Mouse (Mus musculus) midbrain, embryonic 15.5 days (tissue): ENCODE measurements around the gene Hoxa3. TPM values are rescaled to one million over a fixed set of nuclear protein-coding genes. Genes with fewer than 3 reads are reported as not detected.

Experiments used
- ATAC-seq: fragments of 200-750 bp; cut with Nextera tagmentation; replicated peaks from 2 replicates; pipeline ENCODE4 v1.8.0; 2017; ENCODE audit warnings: moderate TSS enrichment
- H3K27ac ChIP-seq: fragments of 300-500 bp; sonication (generic); 2 replicates; pipeline ENCODE4 v1.5.1; 2015; ENCODE audit warnings: mild to moderate bottlenecking, inconsistent platforms
- H3K27me3 ChIP-seq: fragments of 300-500 bp; sonication (generic); replicated peaks from 2 replicates; pipeline ENCODE4 v1.6.1; 2015; ENCODE audit warnings: inconsistent platforms
- H3K36me3 ChIP-seq: fragments of 300-500 bp; sonication (generic); replicated peaks from 2 replicates; pipeline ENCODE4 v1.6.1; 2015; ENCODE audit warnings: inconsistent platforms
- H3K4me1 ChIP-seq: fragments of 300-500 bp; sonication (generic); 2 replicates; pipeline ENCODE4 v1.6.1; 2015; ENCODE audit warnings: inconsistent platforms
- H3K4me2 ChIP-seq: fragments of 300-500 bp; sonication (generic); 2 replicates; pipeline ENCODE4 v1.6.1; 2015; ENCODE audit warnings: inconsistent platforms, mild to moderate bottlenecking, moderate library complexity
- H3K4me3 ChIP-seq: fragments of 300-500 bp; sonication (generic); 2 replicates; pipeline ENCODE4 v1.5.1; 2015; ENCODE audit warnings: mild to moderate bottlenecking, inconsistent platforms
- H3K9ac ChIP-seq: fragments of 300-500 bp; sonication (generic); 2 replicates; pipeline ENCODE4 v1.6.1; 2015; ENCODE audit warnings: mild to moderate bottlenecking, inconsistent platforms
- H3K9me3 ChIP-seq: fragments of 300-500 bp; sonication (generic); 2 replicates; pipeline ENCODE4 v1.6.1; 2016; ENCODE audit warnings: inconsistent platforms
- WGBS: fragments of 180-500 bp; shearing (Covaris S2); methylation state at CpG from one replicate; pipeline ENCODE4 v1.1.7; 2015; ENCODE audit warnings: mixed read lengths; 5-methylcytosine and 5-hydroxymethylcytosine counted together
- microRNA counts: library from miRNA; unstranded; fragments of <30 nt; microRNA quantifications from one replicate; lab custom pipeline; 2016
- microRNA-seq: library from miRNA; unstranded; fragments of <30 nt; microRNA quantifications from one replicate; pipeline ENCODE4, GENCODE M21; 2016
- polyA plus RNA-seq: library from polyadenylated mRNA; unstranded; fragments of >200 nt; fragmentation: Nextera tagmentation; extraction: Ambion mirVana; gene quantifications from 2 replicates; pipeline ENCODE4 v1.2.1, GENCODE M21; 2015

Hoxa3 gene
- polyA plus RNA-seq, 1 experiment from 2014 or later: not detected

DNA sequence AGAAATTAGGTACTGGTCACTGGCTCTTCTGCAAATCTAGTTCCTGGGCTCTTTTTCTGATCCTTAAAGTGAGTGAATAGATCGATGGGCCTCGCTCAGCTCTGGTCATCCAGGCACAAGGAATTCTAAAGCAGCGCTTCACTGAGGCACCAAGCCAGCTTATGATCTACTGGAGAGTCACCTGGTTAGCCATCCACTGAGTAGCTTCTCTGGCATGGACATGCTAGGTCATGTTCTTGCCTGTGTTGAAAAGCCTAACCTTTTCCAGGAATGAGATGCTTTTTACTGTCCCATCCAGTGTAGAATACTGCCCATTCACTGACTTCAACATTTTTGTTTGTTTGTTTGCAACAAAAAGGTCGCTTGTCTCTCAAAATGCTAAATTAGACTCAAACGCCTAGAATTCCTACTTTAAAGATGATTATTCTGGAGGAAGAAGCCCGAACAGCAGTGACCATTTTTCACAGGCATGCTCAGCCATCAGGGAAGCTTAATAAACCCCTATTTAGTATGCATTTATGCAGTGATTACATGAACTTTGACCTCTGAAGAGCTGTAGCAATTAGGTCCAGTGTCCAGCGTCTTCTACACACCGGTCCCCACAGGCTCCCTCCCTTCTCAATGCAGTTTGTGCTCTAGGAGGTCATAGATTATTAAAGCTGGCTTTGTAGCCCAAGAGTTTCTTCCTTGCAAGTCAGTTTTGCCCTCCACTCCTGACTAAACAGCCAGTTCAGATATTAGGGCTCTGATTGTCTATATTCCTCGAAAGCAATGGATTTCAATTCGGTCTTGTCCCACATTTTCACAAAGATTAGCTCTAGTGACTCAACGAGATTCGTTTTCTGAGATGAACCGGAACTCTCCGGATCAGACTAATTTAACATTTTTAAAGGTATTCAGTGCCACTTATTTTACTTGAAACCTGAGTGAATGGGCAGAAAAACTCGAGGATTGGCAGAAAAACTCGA, 60.6 kb downstream of the Hoxa3 start:
- H3K4me3 ChIP-seq: no peak overlapping the region
- no peak overlapping the region for H3K27ac ChIP-seq
- ATAC-seq: no peak
- H3K4me1 ChIP-seq: no peaks in the 10 kb centered on the region
- H3K27me3 ChIP-seq: peaks cover 96% of the 10 kb centered on the region
- no peak overlapping the region for H3K9ac ChIP-seq
- H3K9me3 ChIP-seq: no peaks in the 10 kb centered on the region
- no peak overlapping the region for H3K4me2 ChIP-seq
- H3K36me3 ChIP-seq: no peaks in the 10 kb centered on the region
- 3% methylated on average over 16 of the region's 16 CpGs for WGBS

DNA sequence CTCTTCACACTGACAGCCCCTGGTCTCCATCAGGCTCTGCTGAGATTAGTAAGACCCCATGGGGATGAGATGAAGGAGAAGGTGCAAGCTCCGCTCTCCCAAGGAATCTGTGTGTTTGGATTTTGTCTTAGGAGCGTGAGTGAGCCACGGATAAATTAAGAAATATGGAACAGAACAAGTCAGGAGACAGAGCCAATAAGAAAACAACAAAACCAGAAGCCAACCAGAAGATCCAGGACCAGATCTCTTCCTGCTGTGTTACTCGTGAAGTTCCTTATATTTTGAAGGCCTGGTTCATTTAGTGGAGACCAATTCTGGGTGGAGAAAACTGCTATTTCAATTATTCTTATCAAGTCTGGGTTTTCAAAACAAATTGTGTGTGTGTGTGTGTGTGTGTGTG, 61.6 kb downstream of the Hoxa3 start:
- Histone ChIP-seq H3K4me2 (no peak overlapping the region), H3K9me3 (no peaks in the 10 kb centered on the region), H3K4me1 (no peaks in the 10 kb centered on the region), H3K9ac (no peak overlapping the region), H3K27ac (no peak overlapping the region), H3K36me3 (no peaks in the 10 kb centered on the region), H3K4me3 (no peak overlapping the region), H3K27me3 (peaks cover 95% of the 10 kb centered on the region)
- 2% methylated on average over 4 of the region's 4 CpGs for WGBS
- no peak for ATAC-seq

DNA sequence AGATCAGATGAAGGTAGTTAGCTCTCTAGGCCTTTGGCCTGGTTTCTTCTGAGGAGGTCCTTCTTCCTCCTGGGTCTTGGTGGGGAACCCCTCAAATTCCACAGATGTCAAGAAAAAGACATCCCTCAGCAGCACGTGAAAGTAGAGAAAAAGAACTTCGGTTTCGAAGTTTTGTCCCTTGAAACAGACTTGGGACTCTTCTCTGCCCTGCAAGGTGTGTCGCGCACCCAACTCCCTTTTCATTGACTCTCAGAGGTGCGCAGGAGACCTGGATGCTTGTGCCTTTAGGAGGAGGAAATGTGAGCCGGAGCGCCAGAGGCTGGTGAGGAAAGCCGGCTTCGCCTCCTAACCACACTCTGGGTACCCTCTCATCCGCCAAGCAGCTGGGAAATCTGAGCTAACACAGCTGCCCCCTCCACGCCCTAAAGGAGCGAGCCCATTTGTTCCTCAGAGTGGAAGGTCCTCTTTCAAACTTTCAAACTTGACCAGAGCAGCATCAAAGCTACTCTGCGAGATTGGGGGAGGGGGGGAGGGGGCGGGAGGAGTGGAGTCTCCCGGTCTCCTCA, 62.7 kb downstream of the Hoxa3 start:
- Histone ChIP-seq H3K4me2 (no peak overlapping the region), H3K9me3 (no peaks in the 10 kb centered on the region), H3K36me3 (no peaks in the 10 kb centered on the region), H3K4me3 (no peak overlapping the region), H3K9ac (no peak overlapping the region), H3K27ac (no peak overlapping the region), H3K27me3 (peaks cover 90% of the 10 kb centered on the region), H3K4me1 (no peaks in the 10 kb centered on the region)
- ATAC-seq: no peak
- WGBS: 5% methylated on average over 16 of the region's 16 CpGs

GRCm38 (mm10) chr6:52139115-52139514, 74.0 kb downstream of the Hoxa3 start:
- Histone ChIP-seq H3K4me3 (no peak overlapping the region), H3K4me2 (no peak overlapping the region), H3K4me1 (peaks cover 3% of the 10 kb centered on the region; the same call in 1 of the 2 replicates), H3K9me3 (no peaks in the 10 kb centered on the region), H3K36me3 (no peaks in the 10 kb centered on the region), H3K27ac (no peak overlapping the region), H3K9ac (no peak overlapping the region), H3K27me3 (peaks cover 7% of the 10 kb centered on the region)
- 84% methylated on average over 5 of the region's 5 CpGs for WGBS
- no peak for ATAC-seq

GRCm38 (mm10) chr6:52138576-52138975, 74.6 kb downstream of the Hoxa3 start:
- no peak for ATAC-seq
- WGBS: 82% methylated on average over 10 of the region's 10 CpGs
- no peaks in the 10 kb centered on the region for H3K9me3 ChIP-seq

DNA sequence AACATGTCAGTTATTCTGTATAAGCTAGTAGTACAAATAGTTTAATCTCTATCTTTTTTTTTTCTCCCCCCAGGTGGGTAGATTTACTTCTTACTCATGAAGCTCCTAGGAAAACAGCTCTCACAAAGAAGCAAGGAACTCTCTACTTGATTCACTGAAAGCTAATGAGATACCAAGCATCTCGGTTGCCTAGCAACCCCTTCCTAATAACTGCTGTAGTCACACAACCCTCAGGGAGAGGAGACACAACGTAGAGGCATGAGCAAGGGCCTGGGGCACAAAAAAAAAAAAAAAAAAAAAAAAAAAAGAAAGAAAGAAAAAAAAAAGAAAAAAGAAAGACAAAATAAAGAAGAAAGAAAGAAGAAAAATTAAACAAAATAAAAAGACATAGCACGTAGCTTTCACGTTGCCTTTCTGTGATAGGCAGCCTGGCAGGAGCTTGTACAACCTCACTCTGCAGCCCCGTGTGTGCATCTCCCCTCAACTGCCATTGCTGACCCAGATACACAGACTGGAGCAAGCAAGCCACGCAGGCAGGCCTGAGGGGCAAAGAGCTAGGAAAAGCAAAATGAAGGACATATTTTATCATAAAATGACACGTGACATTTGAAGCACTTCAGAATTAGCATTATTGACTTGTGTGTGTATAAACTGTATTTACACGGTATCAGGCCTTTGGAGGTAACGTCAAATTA, 75.1 kb downstream of the Hoxa3 start:
- WGBS: 46% methylated on average over 9 of the region's 9 CpGs
- peak; percentile 74; the same call in 1 of the 2 replicates for ATAC-seq
- peaks cover 3% of the 10 kb centered on the region; the same call in 1 of the 2 replicates for H3K4me1 ChIP-seq

More at GRCm38 (mm10) chr6:52138576-52138975, 74.6 kb downstream of the Hoxa3 start:
- Histone ChIP-seq H3K27ac (no peak overlapping the region), H3K4me3 (no peak overlapping the region), H3K27me3 (peaks cover 6% of the 10 kb centered on the region), H3K4me1 (peaks cover 3% of the 10 kb centered on the region; the same call in 1 of the 2 replicates), H3K36me3 (no peaks in the 10 kb centered on the region), H3K9ac (no peak overlapping the region), H3K4me2 (no peak overlapping the region)

DNA sequence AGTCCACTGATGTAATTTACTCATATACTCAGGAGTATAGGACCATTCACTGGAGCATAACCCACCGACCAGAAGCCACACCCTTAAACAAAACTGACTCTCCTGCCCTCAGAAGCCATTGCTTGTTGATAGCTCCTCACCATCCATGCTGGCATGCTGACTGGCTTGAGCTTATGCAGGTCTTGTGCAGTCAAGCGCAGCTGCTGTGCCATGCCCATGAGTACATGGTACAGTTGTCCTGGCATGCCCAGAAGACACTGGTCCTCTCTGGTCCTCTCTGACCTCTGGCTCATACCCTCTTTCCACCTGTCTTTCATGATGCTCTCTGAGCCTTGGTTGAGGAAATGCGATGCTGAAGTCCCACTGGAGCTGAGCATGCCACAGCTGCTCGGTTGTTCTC, 89.5 kb downstream of the Hoxa3 start:
- H3K36me3 ChIP-seq: no peaks in the 10 kb centered on the region
- ATAC-seq: no peak
- no peak overlapping the region for H3K27ac ChIP-seq
- H3K4me3 ChIP-seq: no peak overlapping the region
- H3K9me3 ChIP-seq: no peaks in the 10 kb centered on the region
- 84% methylated on average over 4 of the region's 4 CpGs for WGBS
- peaks cover 16% of the 10 kb centered on the region for H3K4me1 ChIP-seq
- no peak overlapping the region for H3K4me2 ChIP-seq
- no peak overlapping the region for H3K9ac ChIP-seq
- no peaks in the 10 kb centered on the region for H3K27me3 ChIP-seq

More for the DNA sequence above, 75.1 kb downstream of the Hoxa3 start:
- no peak overlapping the region for H3K4me2 ChIP-seq
- H3K27me3 ChIP-seq: peaks cover 4% of the 10 kb centered on the region; the same call in 1 of the 2 replicates
- H3K9me3 ChIP-seq: no peaks in the 10 kb centered on the region
- no peak overlapping the region for H3K4me3 ChIP-seq
- no peaks in the 10 kb centered on the region for H3K36me3 ChIP-seq
- no peak overlapping the region for H3K27ac ChIP-seq
- no peak overlapping the region for H3K9ac ChIP-seq

- no peak for ATAC-seq
Observed at GRCm38 (mm10) chr6:52121173-52121572, 92.0 kb downstream of the Hoxa3 start.

More at GRCm38 (mm10) chr6:52121173-52121572, 92.0 kb downstream of the Hoxa3 start:
- 74% methylated on average over 3 of the region's 3 CpGs for WGBS
- no peak overlapping the region for H3K4me3 ChIP-seq
- peaks cover 18% of the 10 kb centered on the region for H3K4me1 ChIP-seq
- no peaks in the 10 kb centered on the region for H3K36me3 ChIP-seq
- no peak overlapping the region for H3K27ac ChIP-seq
- H3K9ac ChIP-seq: no peak overlapping the region
- no peaks in the 10 kb centered on the region for H3K9me3 ChIP-seq
- H3K27me3 ChIP-seq: no peaks in the 10 kb centered on the region
- H3K4me2 ChIP-seq: no peak overlapping the region

MicroRNAs encoded within 50 kb of the gene (microRNA counts, 519-probe panel; counts per million panel counts)
- not detected for microRNA mmu-miR-196b (lab: Ali Mortazavi, UCI)

Small RNA genes lying within 50 kb of the gene (microRNA-seq; reads per million reads assigned to microRNA genes)
- 32.5 reads per million, percentile 40 among the genes with 10 or more reads in this experiment for gene Mir196b

Other genes with a start within 250 kb of the Hoxa3 start
- gene Skap2, start 200.8 kb downstream of the Hoxa3 start, polyA plus RNA-seq: 4.8 and 5.4 TPM in 2 replicates
- gene Hoxa1, start 55.0 kb downstream of the Hoxa3 start, polyA plus RNA-seq: 0.14 TPM in 1 of 2 replicates, not detected in the other
- gene Hoxa2, start 48.5 kb downstream of the Hoxa3 start, polyA plus RNA-seq: 0.19 and 0.25 TPM in 2 replicates
- gene 5730596B20Rik, start 35.8 kb downstream of the Hoxa3 start, polyA plus RNA-seq: not detected in 2 replicates
- gene Hoxa4, start 21.6 kb downstream of the Hoxa3 start, polyA plus RNA-seq: not detected in 2 replicates
- gene Hoxa5, start 8.7 kb downstream of the Hoxa3 start, polyA plus RNA-seq: 0.64 TPM in 1 of 2 replicates, not detected in the other
- gene Hoxa6, start 4.6 kb downstream of the Hoxa3 start, polyA plus RNA-seq: not detected in 2 replicates
- not detected in 2 replicates for gene Gm28308, start within 50 bp of the Hoxa3 start, polyA plus RNA-seq
- gene Hoxa7, start 8.5 kb upstream of the Hoxa3 start, polyA plus RNA-seq: not detected in 2 replicates
- gene Hoxa9, start 17.8 kb upstream of the Hoxa3 start, polyA plus RNA-seq: not detected in 2 replicates
- gene Hoxa10, start 27.5 kb upstream of the Hoxa3 start, polyA plus RNA-seq: 0.15 TPM in 1 of 2 replicates, not detected in the other
- 0.13 TPM in 1 of 2 replicates, not detected in the other for gene Hoxa11, start 32.5 kb upstream of the Hoxa3 start, polyA plus RNA-seq
- gene Hoxa13, start 47.5 kb upstream of the Hoxa3 start, polyA plus RNA-seq: not detected in 2 replicates
- gene Evx1, start 100.2 kb upstream of the Hoxa3 start, polyA plus RNA-seq: 0.97 and 1.6 TPM in 2 replicates